Mouse (Mus musculus) urinary bladder, postnatal 25 days (tissue): ENCODE data around the gene Il9r.
"Not testable (repeated sequence)": the region's sequence is repeated elsewhere in the genome, so short reads cannot be mapped to it uniquely, and the experiment has no call there.

Experiments used
- DNase-seq: peaks from one replicate; pipeline ENCODE4 v3.0.0; 2022; ENCODE audit warnings: low spot score

The Il9r gene

GRCm38 (mm10) chr11:32226124-32226871 lies 26.2 kb upstream of the Il9r start, which contains the start of gene Mpg:
Gene Mpg (plus strand): TSS chr11:32226505.
- DNase-seq: peak; percentile 90

DNA sequence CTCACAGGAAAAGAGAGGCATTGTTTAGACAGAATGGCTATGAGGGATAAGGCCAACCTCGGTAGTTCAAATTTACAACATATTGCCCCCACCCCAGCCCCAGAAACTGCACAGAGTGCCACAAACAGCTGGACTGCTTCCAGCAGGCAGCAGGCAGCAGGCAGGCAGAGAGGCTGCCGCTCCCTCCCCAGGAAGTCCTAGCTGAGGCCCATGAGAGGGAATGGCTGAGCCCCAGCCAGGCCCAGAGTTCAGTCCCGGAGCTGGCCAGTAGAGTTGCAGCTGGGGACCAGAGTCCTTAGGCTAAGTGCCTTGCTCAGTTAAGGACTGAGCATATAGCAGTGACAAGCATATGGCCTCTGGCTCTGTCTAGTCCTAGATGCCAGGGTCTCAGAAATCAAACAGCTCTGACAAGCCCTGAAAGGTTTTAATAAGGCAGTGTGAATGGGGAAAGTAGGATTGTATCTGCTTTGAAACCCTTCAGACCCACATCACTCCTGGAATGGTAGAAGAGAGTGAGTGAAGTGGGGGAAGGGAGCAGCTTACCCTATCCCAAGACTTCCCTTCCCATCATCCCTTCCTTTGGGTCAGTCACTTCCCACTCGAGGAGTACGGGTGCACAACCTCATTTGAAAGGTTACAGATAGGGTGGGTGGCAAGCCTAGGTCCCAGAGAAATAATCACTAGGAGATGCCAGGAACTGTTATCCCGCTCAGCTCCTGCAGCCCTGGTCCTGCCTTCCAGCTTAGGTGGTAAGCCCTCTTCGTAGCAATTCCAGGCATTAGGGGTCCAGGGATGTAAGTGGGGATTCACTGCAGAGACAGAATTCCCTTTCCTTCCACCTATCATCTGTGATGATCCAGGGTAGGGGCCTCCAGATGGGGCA lies 25.4 kb upstream of the Il9r start:
- DNase-seq: peak; percentile 35

- DNase-seq: peak; percentile 71
These were observed 24.5 kb upstream of the Il9r start for GRCm38 (mm10) chr11:32224468-32225139.

GRCm38 (mm10) chr11:32223297-32223967 lies 23.4 kb upstream of the Il9r start:
- no peak for DNase-seq

DNA sequence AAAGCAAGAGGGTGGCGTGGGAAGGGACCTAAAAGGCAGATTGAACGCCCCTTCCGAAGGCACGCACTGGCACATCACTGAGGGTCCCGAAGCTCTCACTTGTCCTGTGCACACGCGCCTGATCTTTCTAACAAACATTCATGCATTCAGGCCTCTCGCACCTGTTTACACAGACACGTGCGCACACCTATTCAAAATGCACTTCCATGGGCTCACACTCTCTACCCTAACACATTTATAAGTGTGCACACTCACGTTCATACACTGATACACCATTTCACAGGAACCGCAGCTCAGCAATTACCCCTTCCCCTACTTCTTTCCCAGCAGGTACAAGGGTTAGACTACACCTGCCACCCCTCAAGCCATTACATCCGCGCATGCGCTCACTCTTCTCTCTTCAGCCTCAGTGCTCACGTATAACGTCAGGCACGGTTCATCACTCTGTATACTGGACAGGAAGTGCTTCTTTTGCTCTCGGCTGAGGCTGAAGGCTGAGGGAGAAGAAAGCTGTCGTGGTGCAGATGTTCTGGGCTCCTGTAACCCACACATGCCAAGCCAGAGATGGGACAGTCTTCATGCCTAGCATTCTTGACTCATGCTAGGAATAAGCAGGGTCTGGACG lies 22.6 kb upstream of the Il9r start:
- DNase-seq: peak; percentile 34

GRCm38 (mm10) chr11:32221951-32222409 lies 21.9 kb upstream of the Il9r start, which contains the start of gene Rhbdf1:
Gene Rhbdf1 (minus strand): TSS chr11:32222300.
- peak; percentile 75 for DNase-seq

GRCm38 (mm10) chr11:32221225-32221950 lies 21.3 kb upstream of the Il9r start:
- DNase-seq: peak; percentile 65

GRCm38 (mm10) chr11:32220607-32221224 lies 20.6 kb upstream of the Il9r start:
- no peak for DNase-seq

- DNase-seq: no peak
These were observed 19.2 kb upstream of the Il9r start for GRCm38 (mm10) chr11:32219287-32219686.

DNA sequence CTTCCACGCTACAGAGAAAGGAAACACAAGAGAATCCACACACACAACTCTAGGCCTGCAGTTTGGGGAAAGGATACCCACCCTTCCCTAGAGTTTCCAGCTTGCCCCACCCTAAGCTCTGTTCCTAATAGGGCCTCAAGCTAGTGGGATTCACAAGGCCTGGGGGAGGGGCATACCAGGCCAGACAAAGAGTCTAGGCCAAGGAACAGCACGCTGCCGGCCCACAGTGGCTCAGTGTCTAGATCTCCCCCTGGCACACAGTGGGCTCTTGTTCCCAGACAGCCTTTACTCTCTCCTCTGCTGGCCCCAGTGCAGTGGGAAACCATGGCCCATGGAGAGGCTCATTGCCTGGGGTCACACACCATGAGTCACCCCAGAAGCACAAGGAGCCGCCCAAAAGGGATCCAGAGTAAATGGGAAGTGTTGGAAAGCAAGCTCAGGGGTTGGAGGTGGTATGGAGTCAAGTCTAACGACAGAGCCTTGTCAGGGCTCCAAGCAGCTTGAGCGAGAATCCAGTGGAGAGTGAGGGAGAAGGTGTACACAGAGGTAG lies 18.5 kb upstream of the Il9r start:
- DNase-seq: no peak

DNA sequence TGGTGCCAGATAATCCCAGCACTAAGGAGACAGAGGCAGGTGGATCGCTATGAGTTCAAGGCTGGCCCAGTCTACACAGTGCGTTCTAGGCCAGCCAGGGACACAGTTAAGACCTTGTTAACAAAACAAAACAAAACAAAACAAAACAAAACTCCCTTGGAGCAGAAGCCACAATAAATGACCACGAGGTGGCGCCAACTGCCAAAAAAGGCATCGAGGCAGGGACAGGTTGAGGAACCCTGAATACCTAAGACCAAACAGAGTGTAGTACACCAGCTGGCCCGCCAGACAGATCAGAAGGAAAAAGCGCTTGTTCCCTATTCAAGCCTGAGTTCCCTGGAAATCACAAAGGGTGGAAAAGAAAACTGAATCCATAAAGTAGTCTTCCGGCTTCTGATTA lies 16.8 kb upstream of the Il9r start:
- DNase-seq: peak; percentile 61

DNA sequence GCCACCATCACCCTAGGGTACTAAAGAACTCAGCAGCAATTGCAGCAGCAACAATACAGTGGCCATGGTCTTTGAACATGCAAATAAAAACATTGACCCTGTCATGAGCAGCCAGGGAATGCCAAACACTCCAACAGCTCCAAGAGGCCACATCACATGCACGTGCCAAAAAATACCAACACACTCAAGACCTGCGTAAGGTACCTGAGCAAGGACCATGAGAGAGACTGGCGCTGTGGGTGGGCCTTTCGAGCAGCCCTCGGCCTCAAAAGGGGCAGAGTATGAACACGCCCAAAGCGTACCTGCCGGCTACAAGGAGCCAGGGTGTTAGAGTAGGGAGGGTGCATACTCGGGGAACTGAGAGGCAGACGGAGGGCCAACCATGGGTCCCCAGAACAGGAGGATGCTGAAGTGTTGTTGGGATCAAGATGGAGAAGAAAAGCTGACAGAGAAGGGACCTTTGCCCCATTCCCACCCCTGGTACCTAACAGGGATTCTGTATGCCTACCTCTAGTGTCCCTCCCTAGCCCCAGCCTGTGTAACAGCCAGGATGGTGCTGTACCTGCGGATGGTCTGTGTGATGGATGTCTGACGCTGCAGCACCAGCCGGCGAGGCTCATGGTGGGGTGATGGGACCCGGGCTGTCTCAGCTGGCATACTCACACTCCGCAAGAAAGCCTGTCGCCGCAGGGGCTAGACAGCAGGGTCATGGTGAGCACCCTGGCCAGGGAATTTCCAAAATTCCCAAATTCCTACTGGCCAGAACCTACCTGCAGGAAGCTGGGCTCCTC lies 15.5 kb upstream of the Il9r start:
- DNase-seq: no peak

DNA sequence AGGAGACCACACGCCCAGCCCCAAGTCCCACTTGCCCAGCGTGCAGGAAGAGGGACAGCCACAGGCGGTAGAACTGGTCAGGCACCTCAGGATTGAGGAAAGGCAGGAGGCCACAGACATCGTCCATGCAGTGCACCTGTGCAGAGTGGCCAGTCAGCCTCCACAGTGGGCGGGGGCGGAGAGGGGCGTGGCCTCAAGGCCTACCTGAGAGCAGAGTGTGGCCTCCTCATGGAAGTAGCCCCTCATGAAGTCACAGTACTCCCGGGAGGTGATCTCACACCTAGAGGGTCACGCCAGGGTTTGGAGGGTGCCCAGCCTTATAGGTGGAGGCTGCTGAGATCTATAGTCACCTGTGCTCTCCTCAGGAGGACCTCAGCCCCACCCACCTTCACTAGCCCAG lies 10.5 kb upstream of the Il9r start:
- no peak for DNase-seq

DNA sequence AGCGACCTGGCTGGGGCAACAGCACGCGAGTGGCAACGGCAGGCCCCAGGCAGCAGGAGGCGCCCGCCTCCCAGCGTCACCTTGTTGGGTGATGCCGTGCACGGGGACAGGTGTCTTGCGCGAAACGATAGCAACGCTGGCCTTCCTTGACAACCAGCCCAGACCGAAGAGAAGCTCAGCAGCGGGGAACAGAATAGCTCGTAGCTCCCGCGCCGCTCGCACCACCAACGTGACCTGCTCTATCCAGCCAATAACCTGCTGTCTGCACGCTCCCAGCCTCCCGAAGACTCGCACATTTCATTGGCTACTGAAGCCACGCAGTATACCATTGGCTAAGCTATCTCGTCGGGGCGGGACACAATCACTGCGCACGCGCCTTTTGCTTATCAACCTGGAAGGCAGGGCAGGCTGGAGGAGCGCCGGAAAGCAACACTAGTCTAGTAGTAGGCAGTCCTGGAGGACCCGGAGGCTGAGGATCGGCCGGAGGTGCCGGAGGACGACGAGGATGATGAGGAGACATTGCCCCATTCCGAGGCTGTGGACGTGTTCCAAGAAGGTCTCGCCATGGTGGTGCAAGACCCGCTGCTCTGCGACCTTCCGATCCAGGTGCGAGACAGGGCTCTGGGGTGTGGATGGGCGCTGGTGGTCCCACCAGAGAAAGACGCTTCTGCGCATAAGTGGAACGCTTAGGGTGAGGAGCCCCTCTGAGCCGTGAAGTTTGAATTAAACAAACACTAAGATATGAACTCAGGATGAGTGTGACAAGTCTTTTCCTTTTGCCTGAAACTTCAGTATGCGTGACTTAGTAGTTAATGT lies 5.2 kb upstream of the Il9r start, which contains the start of gene Snrnp25:
TSS of gene Snrnp25 (plus strand) at position 358 of the 816 bp plus-strand sequence.
- peak; percentile 92 for DNase-seq

GRCm38 (mm10) chr11:32201922-32202685 lies 2.0 kb upstream of the Il9r start:
- DNase-seq: no peak

DNA sequence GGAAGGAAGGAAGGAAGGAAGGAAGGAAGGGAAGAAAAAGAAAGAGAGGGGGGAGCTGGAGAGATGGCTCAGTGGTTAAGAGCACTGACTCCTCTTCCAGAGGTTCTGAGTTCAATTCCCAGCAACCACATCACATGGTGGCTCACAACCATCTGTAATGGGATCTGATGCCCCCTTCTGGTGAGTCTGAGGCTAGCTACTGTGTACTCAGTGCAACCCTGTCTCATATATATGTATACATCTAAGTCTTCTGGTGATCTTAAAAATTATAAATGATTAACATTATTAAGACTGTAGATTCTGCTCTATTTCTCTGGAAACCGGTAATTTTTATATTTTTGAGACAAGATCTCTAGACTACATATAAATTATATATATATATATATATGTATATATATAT lies 913 bp upstream of the Il9r start:
- not testable (repeated sequence) for DNase-seq

- DNase-seq: no peak
These were observed 849 bp downstream of the Il9r start for GRCm38 (mm10) chr11:32199230-32199629.
